Mouse (Mus musculus) forebrain, embryonic 14.5 days (tissue): ENCODE results near the gene Lnp1. TPM values are rescaled to one million over a fixed set of nuclear protein-coding genes. Genes with fewer than 3 reads are reported as not detected.

Experiments
- ATAC-seq: fragments of 200-750 bp; cut with Nextera tagmentation; 2 replicates; pipeline ENCODE4 v1.8.0; 2017; ENCODE audit warnings: mild to moderate bottlenecking, moderate library complexity
- DNase-seq: peaks from one replicate; pipeline ENCODE4 v3.0.0-alpha.2; 2015; ENCODE audit warnings: low spot score
- H3K27ac ChIP-seq: fragments of 300-500 bp; sonication (generic); 2 replicates; pipeline ENCODE4 v1.5.1; 2014; ENCODE audit warnings: low read depth, mild to moderate bottlenecking, control low read depth, low read length, moderate library complexity
- H3K27me3 ChIP-seq: fragments of 300-500 bp; sonication (generic); replicated peaks from 2 replicates; pipeline ENCODE4 v1.6.1; 2014; ENCODE audit warnings: low read length, control low read depth, mixed read lengths; ENCODE audit not compliant: control insufficient read depth, insufficient read depth
- H3K36me3 ChIP-seq: fragments of 300-500 bp; sonication (generic); 2 replicates; pipeline ENCODE4 v1.6.1; 2014; ENCODE audit warnings: low read length, control low read depth; ENCODE audit not compliant: control insufficient read depth, insufficient read depth
- H3K4me1 ChIP-seq: fragments of 300-500 bp; sonication (generic); 2 replicates; pipeline ENCODE4 v1.6.1; 2014; ENCODE audit warnings: antibody characterized with exemption, low read length, control low read depth; ENCODE audit not compliant: control insufficient read depth, insufficient read depth
- H3K4me2 ChIP-seq: fragments of 300-500 bp; sonication (generic); 2 replicates; pipeline ENCODE4 v1.6.1; 2014; ENCODE audit warnings: mild to moderate bottlenecking, control low read depth, low read length
- H3K4me3 ChIP-seq: fragments of 300-500 bp; sonication (generic); 2 replicates; pipeline ENCODE4 v1.5.1; 2014; ENCODE audit warnings: low read depth, low read length, control low read depth
- H3K9ac ChIP-seq: fragments of 300-500 bp; sonication (generic); 2 replicates; pipeline ENCODE4 v1.6.1; 2014; ENCODE audit warnings: mild to moderate bottlenecking, low read length, control low read depth, moderate library complexity
- H3K9me3 ChIP-seq: fragments of 300-500 bp; sonication (generic); replicated peaks from 2 replicates; pipeline ENCODE4 v1.6.1; 2016; ENCODE audit warnings: low read length, control low read depth, mixed read lengths; ENCODE audit not compliant: control insufficient read depth
- WGBS: fragments of 180-500 bp; shearing (Covaris S2); extraction: QIAGEN DNeasy Blood & Tissue Kit; methylation state at CpG from one replicate; pipeline ENCODE4 v1.1.7; 2014; 5-methylcytosine and 5-hydroxymethylcytosine counted together
- polyA plus RNA-seq: library from polyadenylated mRNA; unstranded; fragments of >200 nt; fragmentation: Nextera tagmentation; extraction: Ambion mirVana; gene quantifications from 2 replicates; pipeline ENCODE4 v1.2.1, GENCODE M21; 2014

Gene Lnp1
- polyA plus RNA-seq, 1 experiment from 2014 or later: not detected

GRCm38 (mm10) chr16:56891583-56891982, 36.3 kb downstream of the Lnp1 start:
- Histone ChIP-seq H3K4me2 (no peak overlapping the region), H3K9ac (no peak overlapping the region), H3K27me3 (no peaks in the 10 kb centered on the region), H3K27ac (no peak overlapping the region), H3K4me3 (no peak overlapping the region), H3K4me1 (no peaks in the 10 kb centered on the region), H3K9me3 (no peaks in the 10 kb centered on the region), H3K36me3 (no peaks in the 10 kb centered on the region)
- DNase-seq (no peak), ATAC-seq (no peak)
- 88% methylated on average over 5 of the region's 5 CpGs for WGBS

DNA sequence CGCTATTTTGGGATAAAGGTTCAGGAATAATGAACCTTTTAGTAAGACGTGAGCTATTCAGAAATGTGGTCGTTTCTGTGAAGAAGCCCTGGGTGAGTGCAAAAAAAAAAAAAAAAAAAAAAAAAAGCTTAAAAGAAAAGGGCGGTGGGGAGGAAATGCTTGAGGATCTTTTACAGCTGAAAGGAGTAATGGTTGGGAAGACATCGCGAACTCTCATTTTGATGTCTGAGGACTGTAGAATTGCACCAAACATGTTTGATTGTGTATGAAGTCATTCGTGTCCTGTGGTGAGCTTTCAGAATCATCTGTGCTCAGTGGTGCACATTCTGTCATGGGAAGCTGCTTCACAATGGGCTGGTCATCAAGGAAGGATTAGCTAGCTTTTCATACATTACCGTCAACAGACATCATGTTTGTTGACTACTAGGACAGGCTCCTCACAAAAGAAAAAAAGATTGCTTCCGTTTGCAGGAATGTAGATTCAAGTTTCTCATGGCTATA, 41.2 kb downstream of the Lnp1 start:
- Histone ChIP-seq H3K9ac (no peak overlapping the region), H3K4me2 (peak overlapping the region; percentile 58), H3K27me3 (no peaks in the 10 kb centered on the region), H3K4me1 (0 out of 2 replicates have a peak, but pooled peaks cover 5% of the 10 kb centered on the region), H3K36me3 (no peaks in the 10 kb centered on the region), H3K27ac (no peak overlapping the region), H3K4me3 (peak overlapping the region; percentile 36), H3K9me3 (no peaks in the 10 kb centered on the region)
- DNase-seq: no peak
- ATAC-seq: 0 out of 2 replicates have a peak, but pooled peaks have one; percentile 6
- 18% methylated on average over 9 of the region's 9 CpGs for WGBS

DNA sequence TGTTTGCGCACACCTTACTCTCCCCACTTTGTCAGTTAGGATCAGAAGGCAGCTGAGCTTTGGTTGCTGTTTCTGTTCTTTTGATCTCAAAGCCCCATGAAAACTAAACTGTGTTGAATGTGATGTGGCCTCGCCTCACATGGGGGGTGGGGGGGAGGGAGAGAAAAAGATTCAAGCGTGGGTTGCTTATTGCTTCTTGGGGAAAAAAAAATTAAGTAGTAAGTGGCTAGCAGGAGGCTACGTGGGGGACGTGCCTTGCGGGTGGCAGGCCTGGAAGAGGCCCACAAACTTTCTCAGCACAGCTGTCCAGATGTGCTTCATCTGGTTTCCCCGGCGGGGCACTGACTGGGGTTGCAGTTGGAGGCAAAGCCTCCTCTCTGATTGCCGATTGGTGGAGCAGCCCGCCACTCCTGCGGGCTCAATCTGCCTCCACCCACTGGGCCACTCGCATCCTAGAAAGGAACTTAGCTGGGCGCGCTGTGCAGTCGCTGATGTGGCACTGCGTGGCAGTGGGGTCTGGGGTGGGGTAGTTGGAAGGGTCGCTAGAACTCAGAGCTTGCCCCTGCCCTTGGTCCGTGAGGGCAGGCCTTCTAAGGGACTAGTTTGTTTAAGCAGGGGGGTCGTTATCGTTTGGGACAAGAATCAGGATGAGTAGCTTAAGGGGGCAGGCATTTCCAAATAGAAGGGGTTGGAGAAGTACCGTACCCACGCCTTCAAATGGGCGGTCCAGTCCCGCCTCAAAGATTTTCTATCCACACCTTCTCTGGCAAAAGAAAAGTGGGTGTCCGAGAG, 41.8 kb downstream of the Lnp1 start, which contains the start of gene Tmem45a:
Gene Tmem45a, minus strand, starts transcription at position 343 of the 792 bp plus-strand sequence.
- Histone ChIP-seq H3K9me3 (no peaks in the 10 kb centered on the region), H3K9ac (peak within 1 kb of the TSS; percentile 43; the same call in 1 of the 2 replicates), H3K36me3 (no peaks in the 10 kb centered on the region), H3K4me1 (0 out of 2 replicates have a peak, but pooled peaks cover 5% of the 10 kb centered on the region), H3K4me3 (peak within 1 kb of the TSS; percentile 36), H3K4me2 (peak within 1 kb of the TSS; percentile 58), H3K27ac (no peak within 1 kb of the TSS), H3K27me3 (no peaks in the 10 kb centered on the region)
- WGBS: 6% methylated on average over 24 of the region's 25 CpGs
- DNase-seq: peak; percentile 82
- peak; percentile 99 for ATAC-seq

GRCm38 (mm10) chr16:56884811-56885210, 43.0 kb downstream of the Lnp1 start:
- H3K27me3 ChIP-seq: no peaks in the 10 kb centered on the region
- WGBS: 96% methylated on average over 6 of the region's 6 CpGs
- no peak for DNase-seq
- H3K9ac ChIP-seq: no peak overlapping the region
- H3K4me3 ChIP-seq: no peak overlapping the region
- no peak for ATAC-seq
- H3K9me3 ChIP-seq: no peaks in the 10 kb centered on the region
- no peaks in the 10 kb centered on the region for H3K36me3 ChIP-seq
- H3K4me1 ChIP-seq: 0 out of 2 replicates have a peak, but pooled peaks cover 5% of the 10 kb centered on the region
- no peak overlapping the region for H3K27ac ChIP-seq
- H3K4me2 ChIP-seq: no peak overlapping the region

- no peaks in the 10 kb centered on the region for H3K4me1 ChIP-seq
- ATAC-seq (no peak), DNase-seq (no peak)
- H3K27me3 ChIP-seq: no peaks in the 10 kb centered on the region
- H3K4me3 ChIP-seq: no peak overlapping the region
- H3K4me2 ChIP-seq: no peak overlapping the region
- H3K36me3 ChIP-seq: no peaks in the 10 kb centered on the region
- H3K27ac ChIP-seq: no peak overlapping the region
- 21% methylated on average over 2 of the region's 2 CpGs for WGBS
- no peaks in the 10 kb centered on the region for H3K9me3 ChIP-seq
- no peak overlapping the region for H3K9ac ChIP-seq
Measured at GRCm38 (mm10) chr16:56873410-56873809, 54.5 kb downstream of the Lnp1 start.

DNA sequence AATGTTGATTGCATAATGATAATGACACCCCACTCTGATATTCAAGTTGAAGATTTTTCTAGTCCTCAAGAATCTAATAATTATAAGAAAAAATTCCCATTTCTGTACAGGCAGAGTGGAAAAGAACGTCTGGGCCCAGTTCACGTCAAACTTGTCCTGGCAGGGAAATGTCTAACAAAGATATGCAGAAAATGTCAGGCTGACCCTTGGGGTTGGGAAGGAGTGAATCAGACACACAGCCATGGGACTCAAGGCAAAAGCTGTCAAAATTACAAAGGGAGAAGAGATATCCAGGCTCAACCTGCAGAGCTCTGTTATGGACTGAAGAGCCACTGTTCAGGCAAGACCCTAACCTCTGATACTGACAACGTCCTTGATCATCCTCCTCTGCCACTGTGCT, 57.4 kb downstream of the Lnp1 start:
- no peak overlapping the region for H3K4me3 ChIP-seq
- no peak overlapping the region for H3K27ac ChIP-seq
- ATAC-seq: no peak
- H3K9ac ChIP-seq: no peak overlapping the region
- no peaks in the 10 kb centered on the region for H3K36me3 ChIP-seq
- H3K4me1 ChIP-seq: no peaks in the 10 kb centered on the region
- no peak overlapping the region for H3K4me2 ChIP-seq
- 84% methylated on average over 3 of the region's 3 CpGs for WGBS
- DNase-seq: no peak
- no peaks in the 10 kb centered on the region for H3K9me3 ChIP-seq
- no peaks in the 10 kb centered on the region for H3K27me3 ChIP-seq

DNA sequence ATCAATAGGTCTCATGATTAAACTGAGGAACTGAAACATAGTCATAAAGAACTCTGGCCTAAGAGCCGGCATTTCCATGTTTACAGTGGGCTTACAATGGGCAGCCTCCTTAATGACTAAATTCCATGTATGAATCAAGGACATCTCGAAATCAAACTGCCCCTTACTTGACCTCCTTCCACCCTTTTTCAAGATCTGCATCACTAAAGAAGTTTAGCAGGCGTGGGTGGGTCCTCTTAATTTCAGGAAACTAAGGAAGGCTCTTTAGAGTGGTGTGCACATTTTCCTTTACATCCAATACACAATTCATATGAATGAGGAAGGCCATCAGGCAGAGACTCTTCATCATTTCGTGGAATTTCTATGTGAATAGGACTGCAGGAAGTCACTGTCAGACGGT, 59.5 kb downstream of the Lnp1 start:
- Histone ChIP-seq H3K27ac (no peak overlapping the region), H3K9me3 (no peaks in the 10 kb centered on the region), H3K4me3 (no peak overlapping the region), H3K9ac (no peak overlapping the region), H3K4me2 (no peak overlapping the region), H3K36me3 (no peaks in the 10 kb centered on the region), H3K4me1 (no peaks in the 10 kb centered on the region), H3K27me3 (no peaks in the 10 kb centered on the region)
- DNase-seq: no peak
- 83% methylated on average over 5 of the region's 5 CpGs for WGBS
- no peak for ATAC-seq

DNA sequence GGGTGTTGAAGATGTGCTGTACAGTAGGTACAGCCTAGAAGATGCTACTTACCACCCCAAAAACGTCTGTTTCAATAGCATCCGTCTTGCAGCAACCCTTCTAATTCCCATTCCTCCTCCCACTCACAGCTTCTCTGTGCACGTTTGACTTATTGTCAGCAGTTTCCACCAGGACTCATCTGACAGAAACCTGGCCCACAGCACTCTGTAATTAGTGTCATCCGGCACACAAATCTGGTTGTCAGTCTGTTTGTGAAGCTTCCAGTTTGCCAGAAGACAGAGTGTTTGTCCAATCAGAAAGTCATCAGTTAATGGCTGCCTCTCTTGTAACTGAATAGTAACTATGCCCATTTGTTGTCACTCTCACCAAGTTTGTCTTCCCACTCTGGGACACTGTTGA, 60.3 kb downstream of the Lnp1 start:
- ATAC-seq (no peak), DNase-seq (no peak)
- Histone ChIP-seq H3K4me3 (no peak overlapping the region), H3K4me1 (no peaks in the 10 kb centered on the region), H3K9me3 (no peaks in the 10 kb centered on the region), H3K36me3 (no peaks in the 10 kb centered on the region), H3K27me3 (no peaks in the 10 kb centered on the region), H3K27ac (no peak overlapping the region), H3K4me2 (no peak overlapping the region), H3K9ac (no peak overlapping the region)
- WGBS: 80% methylated on average over 4 of the region's 4 CpGs
